Mouse (Mus musculus): ENCODE measurements around the gene Gm4881. TPM values are rescaled to one million over a fixed set of nuclear protein-coding genes. Genes with fewer than 3 reads are reported as not detected.

Gene Gm4881
- polyA plus RNA-seq, 1 experiment = 1.6 TPM

DNA sequence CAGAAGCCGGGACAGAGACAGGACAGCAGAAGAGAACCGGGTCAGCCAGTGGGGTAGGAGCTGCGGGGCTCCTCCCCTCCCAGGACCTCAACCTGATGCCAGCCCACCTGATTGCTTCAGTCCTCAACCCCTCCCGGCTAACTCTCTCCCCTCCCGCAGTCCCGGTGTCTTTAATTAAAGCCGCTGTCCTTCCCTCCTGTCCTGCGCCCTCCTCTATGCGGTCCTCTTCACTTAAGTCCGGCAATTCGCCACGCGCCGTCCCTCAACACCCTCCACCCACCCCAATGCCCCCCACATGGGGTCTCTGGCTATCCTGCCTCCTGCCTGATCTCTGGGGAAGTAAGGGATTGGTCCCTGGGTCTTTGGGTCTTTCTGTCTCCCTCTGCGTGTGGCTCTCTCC lies 12.6 kb downstream of the Gm4881 start:
- H3K4me1 ChIP-seq (ENCODE audit: control insufficient read depth, insufficient read depth, low read length) = peaks cover 14% of the 10 kb centered on the region
- no peak overlapping the region for H3K27ac ChIP-seq (ENCODE audit: control insufficient read depth, insufficient read depth, low read depth, low read length)
- no peaks in the 10 kb centered on the region; the same call in 1 of the 2 replicates for H3K27me3 ChIP-seq (ENCODE audit: control insufficient read depth, insufficient read depth, low read length)
- TF ChIP-seq POLR2A (IDR thresholded peaks at IDR 0.05; ENCODE audit: control insufficient read depth, low read depth, low read length) (no peak), CTCF (IDR thresholded peaks at IDR 0.05; ENCODE audit: control insufficient read depth, insufficient read depth, insufficient replicate concordance, low read depth, low read length) (no peak)
- H3K36me3 ChIP-seq (ENCODE audit: control insufficient read depth, insufficient read depth, low read length) = no peaks in the 10 kb centered on the region
- H3K4me3 ChIP-seq (ENCODE audit: control insufficient read depth, low read depth, low read length) = no peak overlapping the region

DNA sequence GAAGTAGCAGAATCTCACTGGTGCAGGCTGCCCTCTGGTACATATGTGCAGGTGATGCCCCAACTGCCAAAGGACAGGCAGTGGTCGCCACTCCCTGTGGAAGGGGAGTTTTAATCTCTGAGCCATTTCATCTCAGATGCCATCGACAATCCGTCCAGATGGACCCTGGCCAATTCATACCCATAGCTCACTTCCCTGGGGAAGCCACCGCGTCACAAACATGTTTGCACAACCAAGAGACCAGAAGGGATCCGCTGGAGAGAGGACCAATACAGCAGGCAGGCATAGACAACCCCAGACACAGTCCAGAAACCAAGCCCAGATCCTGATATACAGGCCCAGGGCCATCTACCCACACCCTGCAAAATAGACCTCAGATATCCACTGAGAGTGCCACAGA lies 13.8 kb downstream of the Gm4881 start:
- H3K4me1 ChIP-seq (ENCODE audit: control insufficient read depth, insufficient read depth, low read length) = peaks cover 14% of the 10 kb centered on the region
- no peak overlapping the region for H3K27ac ChIP-seq (ENCODE audit: control insufficient read depth, insufficient read depth, low read depth, low read length)
- no peaks in the 10 kb centered on the region; the same call in 1 of the 2 replicates for H3K27me3 ChIP-seq (ENCODE audit: control insufficient read depth, insufficient read depth, low read length)
- H3K36me3 ChIP-seq (ENCODE audit: control insufficient read depth, insufficient read depth, low read length) = no peaks in the 10 kb centered on the region
- no peak overlapping the region for H3K4me3 ChIP-seq (ENCODE audit: control insufficient read depth, low read depth, low read length)
- TF ChIP-seq POLR2A (IDR thresholded peaks at IDR 0.05; ENCODE audit: control insufficient read depth, low read depth, low read length) (no peak), CTCF (IDR thresholded peaks at IDR 0.05; ENCODE audit: control insufficient read depth, insufficient read depth, insufficient replicate concordance, low read depth, low read length) (no peak)

DNA sequence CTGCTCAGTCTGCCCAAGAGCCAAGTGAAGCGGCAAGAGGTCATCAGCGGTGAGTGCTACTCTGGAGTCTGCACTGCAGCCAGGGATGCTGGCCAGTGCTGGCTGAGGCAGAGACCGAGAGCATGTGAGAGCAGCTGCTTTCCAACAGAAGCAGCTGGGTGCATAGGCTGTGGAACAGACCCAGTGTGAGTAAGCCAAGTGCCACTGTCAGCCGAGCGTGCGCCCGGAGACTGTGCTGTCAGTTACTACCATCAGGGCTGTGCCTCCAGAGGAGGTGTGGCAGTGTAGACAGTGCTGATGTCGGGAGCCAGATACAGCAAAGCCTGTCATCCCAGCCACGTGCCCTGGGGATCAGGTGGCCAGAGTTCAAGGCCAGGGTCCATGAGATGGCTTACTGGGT lies 24.6 kb downstream of the Gm4881 start:
- Histone ChIP-seq H3K27me3 (ENCODE audit: control insufficient read depth, insufficient read depth, low read length) (no peaks in the 10 kb centered on the region), H3K4me3 (ENCODE audit: control insufficient read depth, low read depth, low read length) (no peak overlapping the region), H3K27ac (ENCODE audit: control insufficient read depth, insufficient read depth, low read depth, low read length) (no peak overlapping the region), H3K4me1 (ENCODE audit: control insufficient read depth, insufficient read depth, low read length) (no peaks in the 10 kb centered on the region), H3K36me3 (ENCODE audit: control insufficient read depth, insufficient read depth, low read length) (no peaks in the 10 kb centered on the region; the same call in 1 of the 2 replicates)
- TF ChIP-seq CTCF (IDR thresholded peaks at IDR 0.05; ENCODE audit: control insufficient read depth, insufficient read depth, insufficient replicate concordance, low read depth, low read length) = no peak
- no peak for TF ChIP-seq POLR2A (IDR thresholded peaks at IDR 0.05; ENCODE audit: control insufficient read depth, low read depth, low read length)

DNA sequence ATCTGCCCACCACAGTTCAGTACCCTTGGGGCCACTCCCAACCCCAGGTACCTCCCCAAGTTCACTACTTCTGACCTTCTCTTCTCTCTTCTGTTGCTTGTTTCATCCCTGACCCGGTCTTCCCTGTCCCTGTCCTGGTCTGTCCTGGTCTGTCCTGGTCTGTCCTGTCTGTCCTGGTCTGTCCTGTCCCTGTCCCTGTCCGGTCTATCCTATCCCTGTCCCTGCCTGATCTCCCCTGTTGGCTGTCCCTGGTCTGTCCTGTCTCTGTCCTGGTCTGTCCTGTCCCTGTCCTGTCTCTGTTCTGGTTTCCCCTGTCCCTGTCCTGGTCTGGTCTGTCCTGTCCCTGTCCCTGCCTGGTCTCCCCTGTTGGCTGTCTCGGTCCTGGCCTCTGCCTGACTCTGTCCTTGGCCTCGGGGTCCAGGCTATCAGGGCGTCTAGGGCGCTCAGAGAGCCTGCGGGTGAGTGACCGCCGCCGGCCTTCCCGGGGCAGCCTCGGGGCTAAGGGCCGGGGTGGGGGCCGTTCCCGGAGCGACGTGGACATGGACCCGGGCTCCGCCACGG lies 25.5 kb downstream of the Gm4881 start:
- Histone ChIP-seq H3K27ac (ENCODE audit: control insufficient read depth, insufficient read depth, low read depth, low read length) (no peak overlapping the region), H3K27me3 (ENCODE audit: control insufficient read depth, insufficient read depth, low read length) (no peaks in the 10 kb centered on the region), H3K4me1 (ENCODE audit: control insufficient read depth, insufficient read depth, low read length) (no peaks in the 10 kb centered on the region), H3K4me3 (ENCODE audit: control insufficient read depth, low read depth, low read length) (no peak overlapping the region), H3K36me3 (ENCODE audit: control insufficient read depth, insufficient read depth, low read length) (no peaks in the 10 kb centered on the region; the same call in 1 of the 2 replicates)
- TF ChIP-seq CTCF (IDR thresholded peaks at IDR 0.05; ENCODE audit: control insufficient read depth, insufficient read depth, insufficient replicate concordance, low read depth, low read length) = no peak

DNA sequence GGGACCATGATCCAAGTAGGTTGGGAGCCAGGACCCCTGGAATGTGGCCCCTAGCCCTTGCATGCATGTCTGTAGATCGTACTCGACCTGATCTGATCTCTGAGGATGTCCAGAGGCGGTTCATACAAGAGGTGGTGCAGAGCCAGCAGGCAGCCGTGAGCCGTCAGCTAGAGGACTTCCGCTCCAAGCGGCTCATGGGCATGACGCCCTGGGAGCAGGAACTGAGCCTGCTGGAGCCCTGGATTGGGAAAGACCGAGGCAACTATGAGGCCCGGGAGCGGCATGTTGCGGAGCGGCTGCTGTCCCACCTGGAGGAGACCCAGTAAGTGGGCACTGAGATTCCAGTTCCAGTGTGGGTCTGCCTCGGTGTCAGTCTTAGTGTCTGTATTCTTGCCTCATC lies 31.8 kb downstream of the Gm4881 start:
- no peaks in the 10 kb centered on the region for H3K36me3 ChIP-seq (ENCODE audit: control insufficient read depth, insufficient read depth, low read length)
- no peak overlapping the region for H3K4me3 ChIP-seq (ENCODE audit: control insufficient read depth, low read depth, low read length)
- TF ChIP-seq POLR2A (IDR thresholded peaks at IDR 0.05; ENCODE audit: control insufficient read depth, low read depth, low read length) (no peak), CTCF (IDR thresholded peaks at IDR 0.05; ENCODE audit: control insufficient read depth, insufficient read depth, insufficient replicate concordance, low read depth, low read length) (no peak)
- H3K27ac ChIP-seq (ENCODE audit: control insufficient read depth, insufficient read depth, low read depth, low read length) = no peak overlapping the region
- no peaks in the 10 kb centered on the region for H3K4me1 ChIP-seq (ENCODE audit: control insufficient read depth, insufficient read depth, low read length)
- no peaks in the 10 kb centered on the region for H3K27me3 ChIP-seq (ENCODE audit: control insufficient read depth, insufficient read depth, low read length)

DNA sequence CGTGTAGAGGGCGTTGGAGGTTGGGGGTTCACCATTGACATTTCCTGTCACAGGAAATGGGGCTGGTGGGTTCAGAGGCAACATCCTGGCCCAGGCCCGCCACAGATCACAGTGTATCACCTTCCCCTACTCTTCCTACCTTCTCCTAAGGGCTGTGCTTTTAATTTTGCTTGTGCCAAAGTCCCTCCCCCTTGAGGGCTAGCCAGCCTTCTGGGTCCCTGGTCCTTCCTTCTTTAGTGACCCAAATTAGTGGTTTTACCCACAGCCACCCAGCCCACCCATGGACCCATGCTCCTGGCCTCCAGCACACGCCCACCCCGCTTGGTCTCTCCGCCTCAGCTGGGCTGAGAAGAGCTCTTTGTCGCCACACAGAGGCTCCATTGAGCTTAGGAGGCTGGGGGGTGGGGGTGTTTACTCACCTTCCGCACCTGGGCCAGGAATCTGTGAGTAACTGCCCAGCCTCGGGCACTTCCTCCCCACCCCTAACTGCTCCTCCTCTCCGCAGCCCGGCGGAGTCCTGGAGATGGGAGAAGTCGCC lies 37.0 kb downstream of the Gm4881 start:
- TF ChIP-seq POLR2A (IDR thresholded peaks at IDR 0.05; ENCODE audit: control insufficient read depth, low read depth, low read length) (no peak), CTCF (IDR thresholded peaks at IDR 0.05; ENCODE audit: control insufficient read depth, insufficient read depth, insufficient replicate concordance, low read depth, low read length) (no peak)
- H3K27ac ChIP-seq (ENCODE audit: control insufficient read depth, insufficient read depth, low read depth, low read length) = no peak overlapping the region
- H3K4me3 ChIP-seq (ENCODE audit: control insufficient read depth, low read depth, low read length) = no peak overlapping the region
- no peaks in the 10 kb centered on the region for H3K27me3 ChIP-seq (ENCODE audit: control insufficient read depth, insufficient read depth, low read length)
- no peaks in the 10 kb centered on the region for H3K36me3 ChIP-seq (ENCODE audit: control insufficient read depth, insufficient read depth, low read length)
- peaks cover 3% of the 10 kb centered on the region; the same call in 1 of the 2 replicates for H3K4me1 ChIP-seq (ENCODE audit: control insufficient read depth, insufficient read depth, low read length)

DNA sequence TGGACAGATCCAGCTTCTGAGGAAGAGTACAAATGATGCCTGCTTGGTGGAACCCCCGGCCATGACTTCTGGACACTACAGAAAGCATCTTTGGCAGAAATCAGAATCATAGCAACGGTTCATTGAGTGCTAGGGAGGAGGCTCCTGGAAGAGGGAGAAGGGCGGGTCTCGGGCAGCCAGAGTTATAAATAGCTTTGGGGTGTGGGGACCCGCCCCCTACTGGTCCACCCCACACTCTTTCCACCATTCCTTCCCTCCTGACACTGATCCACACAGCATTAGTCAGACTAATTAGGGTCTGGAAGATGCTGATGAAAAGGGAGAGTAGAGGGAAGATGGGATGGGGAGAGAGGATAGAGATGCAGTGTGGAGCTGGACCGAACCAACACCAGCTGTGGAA lies 37.7 kb downstream of the Gm4881 start:
- TF ChIP-seq POLR2A (IDR thresholded peaks at IDR 0.05; ENCODE audit: control insufficient read depth, low read depth, low read length) = no peak
- TF ChIP-seq CTCF (IDR thresholded peaks at IDR 0.05; ENCODE audit: control insufficient read depth, insufficient read depth, insufficient replicate concordance, low read depth, low read length) = no peak

More for the DNA sequence above, 37.7 kb downstream of the Gm4881 start:
- Histone ChIP-seq H3K36me3 (ENCODE audit: control insufficient read depth, insufficient read depth, low read length) (no peaks in the 10 kb centered on the region), H3K4me3 (ENCODE audit: control insufficient read depth, low read depth, low read length) (no peak overlapping the region), H3K4me1 (ENCODE audit: control insufficient read depth, insufficient read depth, low read length) (peaks cover 3% of the 10 kb centered on the region; the same call in 1 of the 2 replicates), H3K27ac (ENCODE audit: control insufficient read depth, insufficient read depth, low read depth, low read length) (no peak overlapping the region), H3K27me3 (ENCODE audit: control insufficient read depth, insufficient read depth, low read length) (no peaks in the 10 kb centered on the region)
